ENCODE assay signal across 8 mouse cellular contexts in genomic region chr16:55838510-55839474, GRCm38 (mm10). TPM values are rescaled to one million over a fixed set of nuclear protein-coding genes. Genes with fewer than 3 reads are reported as not detected.
DNase-seq lines count a peak whose midpoint lies in the region; ATAC-seq and TF ChIP-seq lines count a peak whose summit lies in the region.

Nfkbiz (minus strand) TSS chr16:55838899.

- under 1% methylated on average over 40 of the region's 40 CpGs for WGBS in forebrain, embryonic 15.5 days
- WGBS in lung, embryonic 16.5 days, result under 1% methylated on average over 40 of the region's 40 CpGs

- no peak for ATAC-seq in G1E (ENCODE audit: extremely low read depth, insufficient number of reproducible peaks, low FRiP score, poor library complexity, severe bottlenecking)
- peak; percentile 93 for ATAC-seq in forebrain, embryonic 15.5 days (replicated peaks)
- peak; percentile 97 for ATAC-seq in lung, embryonic 16.5 days (ENCODE audit: low read depth)

- no peak for DNase-seq in G1E (ENCODE audit: low spot score)
- DNase-seq in cerebellum, adult 11 months, result peak; percentile 77
- DNase-seq in heart, postnatal 25 days (ENCODE audit: low spot score), result peak; percentile 84
- peak; percentile 71 to 80 for DNase-seq in layer of hippocampus, adult 18-20 months (ENCODE audit: low spot score in 2 of 2)
- peak; percentile 71 for DNase-seq in ovary, adult 18-20 months (ENCODE audit: low spot score)
- peak; percentile 59 for DNase-seq in thymus, postnatal 0 days (ENCODE audit: low spot score)

- H3K36me3 ChIP-seq in G1E (replicated peaks), result peaks cover 48% of the 10 kb centered on the region
- peaks cover 2% of the 10 kb centered on the region for H3K36me3 ChIP-seq in forebrain, embryonic 15.5 days
- H3K36me3 ChIP-seq in lung, embryonic 16.5 days (ENCODE audit: control insufficient read depth, insufficient read depth, low read length), result no peaks in the 10 kb centered on the region; the same call in 1 of the 2 replicates

- peak within 1 kb of the TSS; percentile 68 for H3K4me3 ChIP-seq in G1E (ENCODE audit: low read depth, low read length)
- H3K4me3 ChIP-seq in forebrain, embryonic 15.5 days, result peak within 1 kb of the TSS; percentile 49
- peak within 1 kb of the TSS; percentile 71 for H3K4me3 ChIP-seq in lung, embryonic 16.5 days (ENCODE audit: low read length)

- no peaks in the 10 kb centered on the region for H3K9me3 ChIP-seq in G1E (replicated peaks)
- H3K9me3 ChIP-seq in forebrain, embryonic 15.5 days, result no peaks in the 10 kb centered on the region
- no peaks in the 10 kb centered on the region for H3K9me3 ChIP-seq in lung, embryonic 16.5 days (ENCODE audit: control insufficient read depth, low read length)

- intact Hi-C loops in heart, postnatal 25 days (cut with DNase I), result loop anchor here (2.0 kb wide), 1 partner anchor 16 kb away; no protein-coding TSS in a partner anchor

- peak within 1 kb of the TSS; percentile 62 for H3K9ac ChIP-seq in forebrain, embryonic 15.5 days (replicated peaks)
- peak within 1 kb of the TSS; percentile 90 for H3K9ac ChIP-seq in lung, embryonic 16.5 days (ENCODE audit: low read length)

- peak within 1 kb of the TSS; percentile 55 for H3K4me2 ChIP-seq in forebrain, embryonic 15.5 days (replicated peaks)
- H3K4me2 ChIP-seq in lung, embryonic 16.5 days (ENCODE audit: low read depth, low read length), result peak within 1 kb of the TSS; percentile 84

- peak within 1 kb of the TSS; percentile 61 for H3K27ac ChIP-seq in forebrain, embryonic 15.5 days (replicated peaks)
- peak within 1 kb of the TSS; percentile 96 for H3K27ac ChIP-seq in lung, embryonic 16.5 days (ENCODE audit: low read length)

- no peaks in the 10 kb centered on the region for H3K27me3 ChIP-seq in G1E (ENCODE audit: insufficient read depth, low read length)
- no peaks in the 10 kb centered on the region for H3K27me3 ChIP-seq in forebrain, embryonic 15.5 days
- H3K27me3 ChIP-seq in lung, embryonic 16.5 days (ENCODE audit: control insufficient read depth, insufficient read depth, low read depth, low read length), result no peaks in the 10 kb centered on the region

- no peak for TF ChIP-seq CTCF in G1E (IDR thresholded peaks at IDR 0.05; ENCODE audit: low read depth, low read length)

- peaks cover 10% of the 10 kb centered on the region for H3K4me1 ChIP-seq in G1E (ENCODE audit: insufficient read depth, low read depth, low read length)
- H3K4me1 ChIP-seq in forebrain, embryonic 15.5 days, result peaks cover 5% of the 10 kb centered on the region; the same call in 1 of the 2 replicates
- peaks cover 9% of the 10 kb centered on the region; the same call in 1 of the 2 replicates for H3K4me1 ChIP-seq in lung, embryonic 16.5 days (replicated peaks; ENCODE audit: control insufficient read depth, insufficient read depth, low read length)

RNA-seq across cellular contexts. Expression of gene Nfkbiz, which starts in this region (rescaled TPM):
- total RNA-seq in G1E (2014; fragmentation: Nextera tagmentation), result 5.5 and 5.7 TPM in 2 replicates
- 5.1 and 5.5 TPM in 2 replicates for total RNA-seq in G1E (2017)
- 0.74 and 0.92 TPM in 2 replicates for polyA plus RNA-seq in G1E (2012)
- polyA plus RNA-seq in forebrain, embryonic 15.5 days (2015; fragmentation: Nextera tagmentation; extraction: Ambion mirVana), result 1.2 and 1.4 TPM in 2 replicates
- 1 to 10 TPM; 2.2 to 2.3 TPM for total RNA-seq in heart, postnatal 25 days (2021)
- total RNA-seq in layer of hippocampus, adult 18-20 months (2021), result 1 to 10 TPM; 6.0 to 6.5 TPM
- 10.4 and 11.0 TPM in 2 replicates for polyA plus RNA-seq in lung, embryonic 16.5 days (2015; fragmentation: Nextera tagmentation; extraction: Ambion mirVana)
- 6.0 and 6.3 TPM in 2 replicates for polyA plus RNA-seq in thymus, postnatal 0 days (2015; fragmentation: Nextera tagmentation; extraction: Ambion mirVana)
